Mouse (Mus musculus): Measurements from ENCODE around the gene Slc25a28.
A peak's percentile ranks its signal among the peaks of the same experiment; 100 is the strongest.

Slc25a28 gene

GRCm38 (mm10) chr19:43674730-43675524 lies at the start of gene Slc25a28:
Gene Slc25a28, minus strand, starts transcription at chr19:43674881.
- peak; percentile 98 to 99 for DNase-seq (ENCODE audit: low spot score in 2 of 2)

- DNase-seq (ENCODE audit: low spot score in 2 of 2), result no peak
These were observed 49.5 kb upstream of the Slc25a28 start for GRCm38 (mm10) chr19:43724194-43724593.

GRCm38 (mm10) chr19:43723501-43723900 lies 48.8 kb upstream of the Slc25a28 start:
- DNase-seq (ENCODE audit: low spot score in 2 of 2), result no peak

- DNase-seq (ENCODE audit: low spot score in 2 of 2), result peak; percentile 68 to 72
These were observed 48.2 kb upstream of the Slc25a28 start for GRCm38 (mm10) chr19:43722891-43723290.

GRCm38 (mm10) chr19:43720061-43720460 lies 45.4 kb upstream of the Slc25a28 start:
- DNase-seq (ENCODE audit: low spot score in 2 of 2), result no peak

- DNase-seq (ENCODE audit: low spot score in 2 of 2), result no peak
These were observed 37.3 kb upstream of the Slc25a28 start for GRCm38 (mm10) chr19:43711971-43712370.

GRCm38 (mm10) chr19:43711159-43711916 lies 36.7 kb upstream of the Slc25a28 start:
- DNase-seq (ENCODE audit: low spot score in 2 of 2), result peak in 1 of 2 experiments; percentile 35

- DNase-seq (ENCODE audit: low spot score in 2 of 2), result no peak
These were observed 34.6 kb upstream of the Slc25a28 start for GRCm38 (mm10) chr19:43709317-43709716.

- DNase-seq (ENCODE audit: low spot score in 2 of 2), result no peak
These were observed 33.5 kb upstream of the Slc25a28 start for GRCm38 (mm10) chr19:43708206-43708605.

- no peak for DNase-seq (ENCODE audit: low spot score in 2 of 2)
These were observed 30.3 kb upstream of the Slc25a28 start for GRCm38 (mm10) chr19:43704787-43705497.

- DNase-seq (ENCODE audit: low spot score in 2 of 2), result no peak
These were observed 29.5 kb upstream of the Slc25a28 start for GRCm38 (mm10) chr19:43704211-43704610.

- no peak for DNase-seq (ENCODE audit: low spot score in 2 of 2)
These were observed 25.1 kb upstream of the Slc25a28 start for GRCm38 (mm10) chr19:43699763-43700155.

- DNase-seq (ENCODE audit: low spot score in 2 of 2), result no peak
These were observed 24.5 kb upstream of the Slc25a28 start for GRCm38 (mm10) chr19:43699021-43699762.

GRCm38 (mm10) chr19:43697666-43698370 lies 23.1 kb upstream of the Slc25a28 start:
- DNase-seq (ENCODE audit: low spot score in 2 of 2), result no peak

GRCm38 (mm10) chr19:43695514-43695964 lies 20.9 kb upstream of the Slc25a28 start:
- no peak for DNase-seq (ENCODE audit: low spot score in 2 of 2)

- DNase-seq (ENCODE audit: low spot score in 2 of 2), result no peak
These were observed 18.1 kb upstream of the Slc25a28 start for GRCm38 (mm10) chr19:43692815-43693214.

GRCm38 (mm10) chr19:43689419-43690246 lies 15.0 kb upstream of the Slc25a28 start, which contains the start of gene Entpd7:
Gene Entpd7, plus strand, starts transcription at chr19:43689672.
- peak; percentile 89 for DNase-seq (ENCODE audit: low spot score in 2 of 2)

- no peak for DNase-seq (ENCODE audit: low spot score in 2 of 2)
These were observed 6.9 kb upstream of the Slc25a28 start for GRCm38 (mm10) chr19:43681541-43681940.

GRCm38 (mm10) chr19:43679474-43679981 lies 4.8 kb upstream of the Slc25a28 start:
- no peak for DNase-seq (ENCODE audit: low spot score in 2 of 2)
